Mouse (Mus musculus) liver, embryonic 13.5 days (tissue): ENCODE measurements around the gene Bves. TPM values are rescaled to one million over a fixed set of nuclear protein-coding genes. Genes with fewer than 3 reads are reported as not detected.
"Not testable (repeated sequence)": the region's sequence is repeated elsewhere in the genome, so short reads cannot be mapped to it uniquely, and the experiment has no call there.

Experiments used
- ATAC-seq: fragments of 200-750 bp; cut with Nextera tagmentation; 2 replicates; pipeline ENCODE4 v1.8.0; 2017; ENCODE audit warnings: low read depth, mild to moderate bottlenecking, moderate number of reproducible peaks, moderate library complexity
- DNase-seq: peaks from one replicate; pipeline ENCODE4 v3.0.0; 2022
- H3K27ac ChIP-seq: fragments of 300-500 bp; sonication (generic); 2 replicates; pipeline ENCODE4 v1.5.1; 2015; ENCODE audit warnings: moderate library complexity, mild to moderate bottlenecking, inconsistent platforms
- H3K27me3 ChIP-seq: fragments of 300-500 bp; sonication (generic); 2 replicates; pipeline ENCODE4 v1.6.1; 2015; ENCODE audit warnings: mild to moderate bottlenecking, inconsistent platforms
- H3K36me3 ChIP-seq: fragments of 300-500 bp; sonication (generic); 2 replicates; pipeline ENCODE4 v1.6.1; 2015; ENCODE audit warnings: mild to moderate bottlenecking, inconsistent platforms
- H3K4me1 ChIP-seq: fragments of 300-500 bp; sonication (generic); replicated peaks from 2 replicates; pipeline ENCODE4 v1.6.1; 2015; ENCODE audit warnings: inconsistent platforms
- H3K4me2 ChIP-seq: fragments of 300-500 bp; sonication (generic); 2 replicates; pipeline ENCODE4 v1.6.1; 2015; ENCODE audit warnings: inconsistent platforms, mild to moderate bottlenecking, moderate library complexity
- H3K4me3 ChIP-seq: fragments of 300-500 bp; sonication (generic); replicated peaks from 2 replicates; pipeline ENCODE4 v1.5.1; 2015; ENCODE audit warnings: mild to moderate bottlenecking, inconsistent platforms
- H3K9ac ChIP-seq: fragments of 300-500 bp; sonication (generic); 2 replicates; pipeline ENCODE4 v1.6.1; 2015; ENCODE audit warnings: mild to moderate bottlenecking, inconsistent platforms
- H3K9me3 ChIP-seq: fragments of 300-500 bp; sonication (generic); replicated peaks from 2 replicates; pipeline ENCODE4 v1.6.1; 2016; ENCODE audit warnings: inconsistent platforms
- WGBS: fragments of 180-500 bp; shearing (Covaris S2); methylation state at CpG from one replicate; pipeline ENCODE4 v1.1.7; 2015; ENCODE audit not compliant: insufficient replicate concordance; 5-methylcytosine and 5-hydroxymethylcytosine counted together
- polyA plus RNA-seq: library from polyadenylated mRNA; unstranded; fragments of >200 nt; fragmentation: Nextera tagmentation; extraction: Ambion mirVana; gene quantifications from 2 replicates; pipeline ENCODE4 v1.2.1, GENCODE M21; 2015

The Bves gene
- polyA plus RNA-seq, 1 experiment from 2014 or later = 0.16 TPM

GRCm38 (mm10) chr10:45311129-45311528 is 24.4 kb upstream of the Bves start:
- Histone ChIP-seq H3K36me3 (no peaks in the 10 kb centered on the region), H3K9ac (no peak overlapping the region), H3K4me3 (no peak overlapping the region), H3K27ac (no peak overlapping the region), H3K27me3 (no peaks in the 10 kb centered on the region), H3K9me3 (no peaks in the 10 kb centered on the region), H3K4me1 (no peaks in the 10 kb centered on the region), H3K4me2 (no peak overlapping the region)
- WGBS = 53% methylated on average over 5 of the region's 5 CpGs
- ATAC-seq = no peak
- DNase-seq = no peak

GRCm38 (mm10) chr10:45311624-45312023 is 23.9 kb upstream of the Bves start:
- ATAC-seq = no peak
- WGBS = 60% methylated on average over 7 of the region's 7 CpGs

GRCm38 (mm10) chr10:45314865-45315264 is 20.7 kb upstream of the Bves start:
- no peak overlapping the region for H3K9ac ChIP-seq
- no peak overlapping the region for H3K27ac ChIP-seq
- no peak for ATAC-seq
- no peak for DNase-seq
- H3K4me1 ChIP-seq = no peaks in the 10 kb centered on the region
- WGBS = 82% methylated on average over 16 of the region's 16 CpGs
- no peaks in the 10 kb centered on the region for H3K36me3 ChIP-seq
- no peaks in the 10 kb centered on the region for H3K27me3 ChIP-seq
- H3K4me3 ChIP-seq = no peak overlapping the region
- no peaks in the 10 kb centered on the region for H3K9me3 ChIP-seq
- no peak overlapping the region for H3K4me2 ChIP-seq

More at GRCm38 (mm10) chr10:45311624-45312023, 23.9 kb upstream of the Bves start:
- Histone ChIP-seq H3K9ac (no peak overlapping the region), H3K27me3 (no peaks in the 10 kb centered on the region), H3K9me3 (no peaks in the 10 kb centered on the region), H3K27ac (no peak overlapping the region), H3K4me1 (no peaks in the 10 kb centered on the region), H3K4me3 (no peak overlapping the region), H3K4me2 (no peak overlapping the region), H3K36me3 (no peaks in the 10 kb centered on the region)
- DNase-seq = no peak

- H3K9me3 ChIP-seq = no peaks in the 10 kb centered on the region
- H3K4me3 ChIP-seq = no peak overlapping the region
- H3K27me3 ChIP-seq = no peaks in the 10 kb centered on the region
- no peaks in the 10 kb centered on the region for H3K4me1 ChIP-seq
- H3K27ac ChIP-seq = no peak overlapping the region
- WGBS = 64% methylated on average over 5 of the region's 5 CpGs
- no peak for DNase-seq
- no peak overlapping the region for H3K9ac ChIP-seq
- ATAC-seq = no peak
- no peak overlapping the region for H3K4me2 ChIP-seq
- H3K36me3 ChIP-seq = no peaks in the 10 kb centered on the region
These were observed 16.6 kb upstream of the Bves start for GRCm38 (mm10) chr10:45318922-45319321.

GRCm38 (mm10) chr10:45320296-45320695 is 15.3 kb upstream of the Bves start:
- 65% methylated on average over 3 of the region's 3 CpGs for WGBS
- DNase-seq (no peak), ATAC-seq (no peak)
- H3K27me3 ChIP-seq = no peaks in the 10 kb centered on the region
- H3K36me3 ChIP-seq = no peaks in the 10 kb centered on the region
- no peaks in the 10 kb centered on the region for H3K4me1 ChIP-seq
- no peak overlapping the region for H3K9ac ChIP-seq
- H3K4me3 ChIP-seq = no peak overlapping the region
- no peaks in the 10 kb centered on the region for H3K9me3 ChIP-seq
- H3K27ac ChIP-seq = no peak overlapping the region
- no peak overlapping the region for H3K4me2 ChIP-seq

- ATAC-seq (no peak), DNase-seq (no peak)
- no peak overlapping the region for H3K9ac ChIP-seq
- no peaks in the 10 kb centered on the region for H3K36me3 ChIP-seq
- H3K9me3 ChIP-seq = no peaks in the 10 kb centered on the region
- H3K4me2 ChIP-seq = no peak overlapping the region
- WGBS = 46% methylated on average over 1 of the region's 1 CpGs
- H3K27ac ChIP-seq = no peak overlapping the region
- H3K27me3 ChIP-seq = no peaks in the 10 kb centered on the region
- H3K4me3 ChIP-seq = no peak overlapping the region
- H3K4me1 ChIP-seq = no peaks in the 10 kb centered on the region
These were observed 11.4 kb upstream of the Bves start for GRCm38 (mm10) chr10:45324159-45324558.

- Histone ChIP-seq H3K4me2 (no peak overlapping the region), H3K9ac (no peak overlapping the region), H3K36me3 (no peaks in the 10 kb centered on the region), H3K4me1 (no peaks in the 10 kb centered on the region), H3K4me3 (no peak overlapping the region), H3K9me3 (no peaks in the 10 kb centered on the region), H3K27ac (no peak overlapping the region), H3K27me3 (0 out of 2 replicates have a peak, but pooled peaks cover 4% of the 10 kb centered on the region)
- 64% methylated on average over 7 of the region's 7 CpGs for WGBS
- no peak for ATAC-seq
- no peak for DNase-seq
These were observed 7.2 kb upstream of the Bves start for GRCm38 (mm10) chr10:45328196-45329000.

GRCm38 (mm10) chr10:45334925-45335324 is 647 bp upstream of the Bves start:
- Histone ChIP-seq H3K4me1 (no peaks in the 10 kb centered on the region), H3K27me3 (peaks cover 48% of the 10 kb centered on the region), H3K4me3 (0 out of 2 replicates have a peak overlapping the region, but pooled peaks have one; percentile 60), H3K9ac (no peak overlapping the region), H3K36me3 (no peaks in the 10 kb centered on the region), H3K4me2 (peak overlapping the region; percentile 69; the same call in 1 of the 2 replicates), H3K27ac (no peak overlapping the region), H3K9me3 (no peaks in the 10 kb centered on the region)
- 23% methylated on average over 7 of the region's 7 CpGs for WGBS
- DNase-seq = no peak
- ATAC-seq = no peak

- no peak overlapping the region for H3K4me2 ChIP-seq
- 65% methylated on average over 7 of the region's 7 CpGs for WGBS
- H3K27ac ChIP-seq = no peak overlapping the region
- DNase-seq = no peak
- ATAC-seq = no peak
- no peaks in the 10 kb centered on the region for H3K4me1 ChIP-seq
- peaks cover 36% of the 10 kb centered on the region for H3K27me3 ChIP-seq
- H3K9me3 ChIP-seq = no peaks in the 10 kb centered on the region
- no peak overlapping the region for H3K4me3 ChIP-seq
- no peak overlapping the region for H3K9ac ChIP-seq
- no peaks in the 10 kb centered on the region for H3K36me3 ChIP-seq
These were observed 3.5 kb downstream of the Bves start for GRCm38 (mm10) chr10:45339106-45339505.

GRCm38 (mm10) chr10:45344381-45344780 is 8.8 kb downstream of the Bves start:
- Histone ChIP-seq H3K4me1 (no peaks in the 10 kb centered on the region), H3K4me3 (no peak overlapping the region), H3K9ac (no peak overlapping the region), H3K36me3 (no peaks in the 10 kb centered on the region), H3K27ac (no peak overlapping the region), H3K4me2 (no peak overlapping the region), H3K9me3 (no peaks in the 10 kb centered on the region), H3K27me3 (no peaks in the 10 kb centered on the region)
- 65% methylated on average over 4 of the region's 4 CpGs for WGBS
- ATAC-seq (no peak), DNase-seq (no peak)

GRCm38 (mm10) chr10:45345217-45345616 is 9.6 kb downstream of the Bves start:
- Histone ChIP-seq H3K4me1 (no peaks in the 10 kb centered on the region), H3K27me3 (no peaks in the 10 kb centered on the region), H3K9ac (no peak overlapping the region), H3K4me3 (no peak overlapping the region), H3K27ac (no peak overlapping the region), H3K4me2 (no peak overlapping the region), H3K36me3 (no peaks in the 10 kb centered on the region), H3K9me3 (no peaks in the 10 kb centered on the region)
- ATAC-seq (no peak), DNase-seq (no peak)
- 77% methylated on average over 9 of the region's 9 CpGs for WGBS

GRCm38 (mm10) chr10:45348143-45348542 is 12.6 kb downstream of the Bves start:
- 68% methylated on average over 3 of the region's 3 CpGs for WGBS
- H3K4me1 ChIP-seq, H3K4me2 ChIP-seq, H3K36me3 ChIP-seq, H3K9me3 ChIP-seq, H3K27ac ChIP-seq, H3K9ac ChIP-seq, DNase-seq, H3K4me3 ChIP-seq, ATAC-seq, H3K27me3 ChIP-seq: not testable (repeated sequence)
